Mouse (Mus musculus) forebrain, postnatal 0 days (tissue): ENCODE measurements around the gene Arf4. TPM values are rescaled to one million over a fixed set of nuclear protein-coding genes. Genes with fewer than 3 reads are reported as not detected.

Experiments
- ATAC-seq: fragments of 200-750 bp; cut with Nextera tagmentation; 2 replicates; pipeline ENCODE4 v1.8.0; 2017; ENCODE audit warnings: mild to moderate bottlenecking, moderate library complexity
- DNase-seq: peaks from one replicate; pipeline ENCODE4 v3.0.0-alpha.2; 2015
- H3K27ac ChIP-seq: fragments of 300-500 bp; sonication (generic); 2 replicates; pipeline ENCODE4 v1.5.1; 2014; ENCODE audit warnings: low read depth, mild to moderate bottlenecking, antibody characterized with exemption, low read length, moderate library complexity, mixed read lengths
- H3K27me3 ChIP-seq: fragments of 300-500 bp; sonication (generic); 2 replicates; pipeline ENCODE4 v1.6.1; 2014; ENCODE audit warnings: mild to moderate bottlenecking, low read length, mixed read lengths; ENCODE audit not compliant: insufficient read depth
- H3K36me3 ChIP-seq: fragments of 300-500 bp; sonication (generic); 2 replicates; pipeline ENCODE4 v1.6.1; 2014; ENCODE audit warnings: mild to moderate bottlenecking, moderate library complexity; ENCODE audit not compliant: insufficient read depth
- H3K4me1 ChIP-seq: fragments of 300-500 bp; sonication (generic); 2 replicates; pipeline ENCODE4 v1.6.1; 2014; ENCODE audit warnings: antibody characterized with exemption; ENCODE audit not compliant: insufficient read depth
- H3K4me2 ChIP-seq: fragments of 300-500 bp; sonication (generic); 2 replicates; pipeline ENCODE4 v1.6.1; 2014; ENCODE audit warnings: low read depth, mild to moderate bottlenecking, moderate library complexity
- H3K4me3 ChIP-seq: fragments of 300-500 bp; sonication (generic); 2 replicates; pipeline ENCODE4 v1.5.1; 2014; ENCODE audit warnings: low read depth, low read length, mixed read lengths
- H3K9ac ChIP-seq: fragments of 300-500 bp; sonication (generic); 2 replicates; pipeline ENCODE4 v1.6.1; 2014; ENCODE audit warnings: mild to moderate bottlenecking
- H3K9me3 ChIP-seq: fragments of 300-500 bp; sonication (generic); 2 replicates; pipeline ENCODE4 v1.6.1; 2016; ENCODE audit warnings: low read length
- CTCF ChIP-seq: sonication (generic); IDR thresholded peaks from 2 replicates; pipeline ENCODE4 v1.5.1; 2016; ENCODE audit warnings: antibody characterized with exemption, control low read depth, low read depth
- WGBS: fragments of 180-500 bp; shearing (Covaris S2); extraction: QIAGEN DNeasy Blood & Tissue Kit; methylation state at CpG from one replicate; pipeline ENCODE4 v1.1.7; 2014; 5-methylcytosine and 5-hydroxymethylcytosine counted together
- polyA plus RNA-seq: library from polyadenylated mRNA; unstranded; fragments of >200 nt; fragmentation: Nextera tagmentation; extraction: Ambion mirVana; gene quantifications from 2 replicates; pipeline ENCODE4 v1.2.1, GENCODE M21; 2015
- total RNA-seq: library from RNA; depleted of rRNA; stranded (reverse); fragments of >200 nt; gene quantifications from 2 replicates; pipeline ENCODE4 v1.2.3, GENCODE M21; 2014; rRNA removed

The Arf4 gene
- total RNA-seq (176 and 182 TPM in 2 replicates), polyA plus RNA-seq (521 and 540 TPM in 2 replicates)

DNA sequence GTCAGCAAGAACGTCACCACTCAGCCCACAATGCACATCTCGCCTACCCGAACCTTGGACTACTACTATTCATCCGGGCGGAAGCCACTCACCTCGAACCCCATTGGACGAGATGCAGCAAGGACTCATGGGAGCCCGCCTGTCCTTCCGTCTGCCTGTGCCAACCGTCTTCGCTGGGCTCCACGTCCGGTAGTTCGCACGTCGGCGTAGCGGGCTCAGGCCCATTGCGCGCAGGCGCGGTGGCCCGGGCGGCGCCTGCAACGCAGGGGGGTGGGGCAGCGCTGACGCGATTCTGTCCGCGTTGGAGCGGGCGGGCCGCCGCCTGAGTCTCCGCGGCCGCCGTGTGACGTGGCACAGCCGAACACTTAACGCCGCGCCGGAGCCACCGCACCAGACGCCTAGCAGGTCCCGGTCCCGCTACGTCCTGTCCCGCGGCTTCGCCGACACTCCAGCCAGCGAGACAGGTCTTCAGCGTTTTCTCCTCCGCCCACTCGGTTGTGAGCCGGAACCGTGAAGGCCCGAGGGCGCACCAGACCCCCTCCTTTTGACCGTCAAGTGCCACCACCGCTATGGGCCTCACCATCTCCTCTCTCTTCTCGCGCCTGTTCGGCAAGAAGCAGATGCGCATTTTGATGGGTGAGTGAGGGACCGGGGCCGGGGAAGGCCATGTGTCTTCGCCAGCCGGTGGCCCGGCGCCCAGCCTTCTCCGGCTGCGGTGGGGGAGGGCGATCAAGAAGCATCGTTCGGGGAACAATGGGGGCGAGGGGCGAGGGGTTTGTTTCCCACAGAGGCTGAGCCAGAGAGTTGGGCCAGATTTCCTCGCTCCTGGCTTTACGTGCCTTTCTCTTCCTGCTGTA lies at the start of gene Arf4:
TSS of gene Arf4 (plus strand) at position 224 of the 857 bp plus-strand sequence.
- WGBS: under 1% methylated on average over 82 of the region's 83 CpGs
- H3K9me3 ChIP-seq: no peaks in the 10 kb centered on the region
- H3K27me3 ChIP-seq: no peaks in the 10 kb centered on the region
- peak within 1 kb of the TSS; percentile 51 for H3K4me2 ChIP-seq
- ATAC-seq: peak; percentile 98
- no peaks in the 10 kb centered on the region for H3K36me3 ChIP-seq
- peak; percentile 99 for DNase-seq
- 0 out of 2 replicates have a peak, but pooled peaks have one; percentile 1 for TF ChIP-seq CTCF
- H3K9ac ChIP-seq: peak within 1 kb of the TSS; percentile 93
- peak within 1 kb of the TSS; percentile 96 for H3K27ac ChIP-seq
- H3K4me3 ChIP-seq: peak within 1 kb of the TSS; percentile 87
- H3K4me1 ChIP-seq: peaks cover 15% of the 10 kb centered on the region

DNA sequence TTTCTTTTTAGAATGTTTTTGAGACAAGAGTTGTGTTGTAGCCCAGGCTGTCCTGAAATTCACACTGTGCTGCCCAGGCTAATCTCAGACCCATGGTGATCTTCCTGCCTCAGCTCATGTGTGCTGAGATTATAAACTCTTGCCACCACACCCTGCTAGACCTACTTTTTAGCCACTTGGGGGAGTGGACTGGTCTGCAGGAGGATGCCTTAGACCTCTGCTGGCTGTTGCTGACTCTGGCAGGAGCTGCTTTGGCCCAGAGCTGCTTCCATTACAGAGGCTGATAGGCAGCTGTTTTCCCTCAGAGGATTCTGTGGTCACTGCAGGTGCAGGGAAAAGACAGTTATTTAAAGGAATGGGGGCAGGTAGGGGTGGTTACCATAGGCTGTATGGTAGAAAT lies 46.5 kb upstream of the Arf4 start:
- Histone ChIP-seq H3K27ac (no peak overlapping the region), H3K4me3 (no peak overlapping the region), H3K4me1 (no peaks in the 10 kb centered on the region), H3K27me3 (no peaks in the 10 kb centered on the region), H3K36me3 (peaks cover 4% of the 10 kb centered on the region; the same call in 1 of the 2 replicates), H3K4me2 (no peak overlapping the region), H3K9me3 (no peaks in the 10 kb centered on the region), H3K9ac (no peak overlapping the region)
- ATAC-seq: no peak
- DNase-seq: no peak
- no peak for TF ChIP-seq CTCF

DNA sequence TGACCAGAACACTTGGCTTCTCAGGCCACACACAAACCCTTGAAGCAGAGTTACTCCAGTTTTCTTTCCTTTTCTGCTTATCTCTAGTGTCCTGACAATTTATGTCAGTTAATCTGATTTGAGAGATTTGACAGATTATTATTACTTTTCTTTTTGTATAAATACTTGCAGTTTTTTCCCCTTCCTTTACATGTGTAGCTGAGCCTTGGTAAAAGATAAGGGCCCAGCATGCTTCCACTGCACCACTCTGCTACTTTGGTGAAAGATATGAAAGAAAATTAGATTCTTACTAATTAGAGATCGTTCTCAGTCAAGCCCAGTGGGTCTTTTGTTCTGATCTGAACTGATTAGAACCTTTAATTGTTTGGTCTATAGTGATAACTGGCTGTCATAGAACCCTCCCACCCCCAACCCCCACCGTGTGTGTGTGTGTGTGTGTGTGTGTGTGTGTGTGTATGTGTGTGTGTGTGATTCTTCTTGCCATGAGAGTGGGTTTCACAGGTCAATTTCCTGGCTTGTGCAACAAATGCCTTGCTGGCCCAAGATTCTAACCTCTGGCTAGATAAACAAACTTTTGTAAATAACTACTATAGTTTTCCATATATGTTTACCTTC lies 44.5 kb upstream of the Arf4 start:
- Histone ChIP-seq H3K9ac (no peak overlapping the region), H3K4me2 (no peak overlapping the region), H3K27ac (no peak overlapping the region), H3K4me3 (no peak overlapping the region), H3K36me3 (peaks cover 13% of the 10 kb centered on the region), H3K4me1 (no peaks in the 10 kb centered on the region), H3K27me3 (no peaks in the 10 kb centered on the region), H3K9me3 (no peaks in the 10 kb centered on the region)
- no peak for DNase-seq
- no peak for ATAC-seq
- no peak for TF ChIP-seq CTCF
- WGBS: 44% methylated on average over 2 of the region's 2 CpGs

DNA sequence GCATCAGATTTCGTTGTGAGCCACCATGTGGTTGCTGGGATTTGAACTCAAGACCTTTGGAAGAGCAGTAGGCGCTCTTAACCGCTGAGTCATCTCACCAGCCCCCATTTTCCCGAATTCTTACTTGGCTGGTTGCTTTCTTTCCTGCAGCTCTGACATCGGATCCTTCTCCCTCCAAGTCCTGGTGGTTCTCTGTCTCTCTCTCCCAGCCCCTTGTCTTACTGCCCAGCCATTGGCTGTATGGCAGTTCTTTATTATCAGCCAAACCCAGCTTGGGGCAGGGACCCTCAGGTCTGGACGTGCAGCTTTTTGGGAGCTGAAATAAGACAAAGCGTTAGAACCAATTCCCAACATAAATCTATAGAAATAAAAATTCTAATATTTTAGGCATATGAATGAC lies 42.7 kb upstream of the Arf4 start:
- Histone ChIP-seq H3K27me3 (no peaks in the 10 kb centered on the region), H3K27ac (no peak overlapping the region), H3K4me3 (no peak overlapping the region), H3K36me3 (peaks cover 22% of the 10 kb centered on the region), H3K9ac (no peak overlapping the region), H3K4me1 (no peaks in the 10 kb centered on the region), H3K4me2 (no peak overlapping the region), H3K9me3 (no peaks in the 10 kb centered on the region)
- DNase-seq: no peak
- no peak for ATAC-seq
- TF ChIP-seq CTCF: no peak
- WGBS: 93% methylated on average over 7 of the region's 7 CpGs

- Histone ChIP-seq H3K4me1 (no peaks in the 10 kb centered on the region), H3K9ac (no peak overlapping the region), H3K27me3 (no peaks in the 10 kb centered on the region), H3K9me3 (no peaks in the 10 kb centered on the region), H3K36me3 (peaks cover 25% of the 10 kb centered on the region), H3K4me2 (no peak overlapping the region), H3K4me3 (no peak overlapping the region), H3K27ac (no peak overlapping the region)
- ATAC-seq (no peak), DNase-seq (no peak)
- WGBS: 84% methylated on average over 5 of the region's 5 CpGs
- TF ChIP-seq CTCF: no peak
Measured at GRCm38 (mm10) chr14:26595695-26596365, 42.0 kb upstream of the Arf4 start.

GRCm38 (mm10) chr14:26605354-26605753 lies 32.5 kb upstream of the Arf4 start:
- no peak overlapping the region for H3K4me3 ChIP-seq
- H3K4me2 ChIP-seq: no peak overlapping the region
- TF ChIP-seq CTCF: no peak
- H3K27ac ChIP-seq: no peak overlapping the region
- no peak overlapping the region for H3K9ac ChIP-seq
- H3K9me3 ChIP-seq: no peaks in the 10 kb centered on the region
- H3K36me3 ChIP-seq: peaks cover 46% of the 10 kb centered on the region
- no peak for ATAC-seq
- DNase-seq: no peak
- 76% methylated on average over 4 of the region's 4 CpGs for WGBS
- no peaks in the 10 kb centered on the region for H3K4me1 ChIP-seq
- no peaks in the 10 kb centered on the region for H3K27me3 ChIP-seq
